Mouse (Mus musculus): ENCODE measurements around the gene Olfr1355. TPM values are rescaled to one million over a fixed set of nuclear protein-coding genes. Genes with fewer than 3 reads are reported as not detected.

Olfr1355 gene
- polyA plus RNA-seq (2012; rRNA removed), result not detected in 2 replicates

GRCm38 (mm10) chr10:78875240-78875639 is at the start of gene Olfr1355:
Gene Olfr1355 (plus strand): TSS chr10:78875540.

GRCm38 (mm10) chr10:78852066-78852465 is 23.3 kb upstream of the Olfr1355 start, which contains the start of gene Olfr1356:
Gene Olfr1356 (minus strand): TSS chr10:78852166.

GRCm38 (mm10) chr10:78912871-78913270 is 37.5 kb downstream of the Olfr1355 start, which contains the start of gene Olfr1354:
Gene Olfr1354 (plus strand): TSS chr10:78913171.

Other genes with a start within 250 kb of the Olfr1355 start
- gene Casp14, start 157.2 kb upstream of the Olfr1355 start, polyA plus RNA-seq (2012; rRNA removed), result not detected in 2 replicates
- gene Ccdc105, start 122.5 kb upstream of the Olfr1355 start, polyA plus RNA-seq (2012; rRNA removed), result 0.01 TPM in 1 of 2 replicates, not detected in the other
- gene Slc1a6, start 95.0 kb upstream of the Olfr1355 start, polyA plus RNA-seq (2012; rRNA removed), result 0.19 and 0.20 TPM in 2 replicates
- not detected in 2 replicates for gene Olfr1356, start 23.4 kb upstream of the Olfr1355 start, polyA plus RNA-seq (2012; rRNA removed)
- not detected in 2 replicates for gene Olfr1354, start 37.6 kb downstream of the Olfr1355 start, polyA plus RNA-seq (2012; rRNA removed)
- not detected in 2 replicates for gene Olfr8, start 75.1 kb downstream of the Olfr1355 start, polyA plus RNA-seq (2012; rRNA removed)
- not detected in 2 replicates for gene Olfr1353, start 87.8 kb downstream of the Olfr1355 start, polyA plus RNA-seq (2012; rRNA removed)
- gene Olfr1352, start 105.5 kb downstream of the Olfr1355 start, polyA plus RNA-seq (2012; rRNA removed), result not detected in 2 replicates
- not detected in 2 replicates for gene Olfr1351, start 136.9 kb downstream of the Olfr1355 start, polyA plus RNA-seq (2012; rRNA removed)
- not detected in 2 replicates for gene Olfr57, start 153.2 kb downstream of the Olfr1355 start, polyA plus RNA-seq (2012; rRNA removed)
- gene 2610008E11Rik, start 222.1 kb downstream of the Olfr1355 start, polyA plus RNA-seq (2012; rRNA removed), result 1.6 TPM in 2 replicates

All from liver, embryonic 14 days (tissue).